Mouse (Mus musculus) intestine, embryonic 14.5 days (tissue): ENCODE measurements around the gene Fshr. TPM values are rescaled to one million over a fixed set of nuclear protein-coding genes. Genes with fewer than 3 reads are reported as not detected.

Experiments used
- ATAC-seq: fragments of 200-750 bp; cut with Nextera tagmentation; replicated peaks from 2 replicates; pipeline ENCODE4 v1.8.0; 2017; ENCODE audit warnings: low read depth, moderate number of reproducible peaks, moderate TSS enrichment, moderate library complexity; ENCODE audit not compliant: low FRiP score, low TSS enrichment
- DNase-seq: peaks from one replicate; pipeline ENCODE4 v3.0.0-alpha.2; 2018; ENCODE audit warnings: low spot score
- H3K27ac ChIP-seq: fragments of 300-500 bp; sonication (generic); 2 replicates; pipeline ENCODE4 v1.5.1; 2014; ENCODE audit warnings: low read depth, mild to moderate bottlenecking, control low read depth
- H3K27me3 ChIP-seq: fragments of 300-500 bp; sonication (generic); replicated peaks from 2 replicates; pipeline ENCODE4 v1.6.1; 2014; ENCODE audit warnings: low read length, control low read depth; ENCODE audit not compliant: control insufficient read depth, insufficient read depth
- H3K36me3 ChIP-seq: fragments of 300-500 bp; sonication (generic); 2 replicates; pipeline ENCODE4 v1.6.1; 2014; ENCODE audit warnings: low read length, control low read depth; ENCODE audit not compliant: control insufficient read depth, insufficient read depth
- H3K4me1 ChIP-seq: fragments of 300-500 bp; sonication (generic); replicated peaks from 2 replicates; pipeline ENCODE4 v1.6.1; 2014; ENCODE audit warnings: low read length, control low read depth, mixed read lengths; ENCODE audit not compliant: control insufficient read depth, insufficient read depth
- H3K4me2 ChIP-seq: fragments of 300-500 bp; sonication (generic); 2 replicates; pipeline ENCODE4 v1.6.1; 2014; ENCODE audit warnings: low read length
- H3K4me3 ChIP-seq: fragments of 300-500 bp; sonication (generic); 2 replicates; pipeline ENCODE4 v1.5.1; 2014; ENCODE audit warnings: low read depth, low read length, control low read depth, mixed read lengths
- H3K9ac ChIP-seq: fragments of 300-500 bp; sonication (generic); 2 replicates; pipeline ENCODE4 v1.6.1; 2014; ENCODE audit warnings: mild to moderate bottlenecking, low read length
- H3K9me3 ChIP-seq: fragments of 300-500 bp; sonication (generic); 2 replicates; pipeline ENCODE4 v1.6.1; 2016; ENCODE audit warnings: low read length, control low read depth; ENCODE audit not compliant: control insufficient read depth
- WGBS: fragments of 180-500 bp; shearing (Covaris S2); extraction: QIAGEN DNeasy Blood & Tissue Kit; methylation state at CpG from one replicate; pipeline ENCODE4 v1.1.7; 2014; 5-methylcytosine and 5-hydroxymethylcytosine counted together
- polyA plus RNA-seq: library from polyadenylated mRNA; unstranded; fragments of >200 nt; fragmentation: Nextera tagmentation; extraction: Ambion mirVana; gene quantifications from 2 replicates; pipeline ENCODE4 v1.2.1, GENCODE M21; 2014

The Fshr gene
- polyA plus RNA-seq, 1 experiment from 2014 or later: not detected

DNA sequence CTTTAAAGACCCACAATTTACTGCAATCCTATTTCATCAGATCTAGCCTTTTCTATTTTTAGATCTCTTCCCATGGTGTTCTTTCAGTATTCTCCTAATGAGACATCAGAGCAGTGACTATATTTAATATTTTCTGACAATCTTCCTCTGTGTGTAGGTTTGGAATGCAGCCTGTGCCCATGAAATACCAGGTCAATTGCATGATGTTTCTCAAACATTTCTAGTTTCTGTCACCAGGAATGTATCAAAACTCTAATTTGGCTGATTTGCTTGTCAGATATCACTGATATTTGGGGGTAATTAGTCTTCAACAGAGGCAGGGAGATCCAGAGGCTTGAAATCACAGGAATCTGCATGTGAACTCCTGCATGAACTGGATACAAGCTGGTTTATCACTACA lies 186.8 kb downstream of the Fshr start:
- DNase-seq (no peak), ATAC-seq (no peak)
- Histone ChIP-seq H3K4me3 (no peak overlapping the region), H3K4me1 (no peaks in the 10 kb centered on the region), H3K36me3 (no peaks in the 10 kb centered on the region), H3K9ac (no peak overlapping the region), H3K27me3 (no peaks in the 10 kb centered on the region), H3K9me3 (no peaks in the 10 kb centered on the region), H3K27ac (no peak overlapping the region), H3K4me2 (no peak overlapping the region)

DNA sequence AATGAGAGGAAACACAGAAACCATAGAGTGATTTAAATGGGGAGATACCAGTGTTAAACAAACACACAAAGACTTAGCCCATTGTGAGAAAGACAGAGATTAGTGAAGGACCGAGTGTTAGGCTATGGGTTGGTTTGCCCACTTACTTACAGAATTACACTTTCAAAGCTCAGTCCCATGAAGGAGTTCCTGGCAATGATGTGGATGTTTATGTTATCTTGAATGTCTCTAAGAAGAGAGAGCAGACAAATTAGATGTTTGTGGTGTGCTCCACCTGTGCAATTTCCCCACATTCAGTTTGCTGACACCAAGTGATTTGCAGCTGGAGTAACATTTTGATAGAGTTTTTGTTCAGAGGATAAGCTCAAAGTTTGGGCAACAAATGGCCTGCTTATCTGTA lies 191.4 kb downstream of the Fshr start:
- 72% methylated on average over 1 of the region's 1 CpGs for WGBS
- no peaks in the 10 kb centered on the region for H3K4me1 ChIP-seq
- H3K9me3 ChIP-seq: no peaks in the 10 kb centered on the region
- H3K27ac ChIP-seq: no peak overlapping the region
- no peaks in the 10 kb centered on the region for H3K36me3 ChIP-seq
- no peak overlapping the region for H3K4me2 ChIP-seq
- no peak for ATAC-seq
- no peak overlapping the region for H3K9ac ChIP-seq
- H3K4me3 ChIP-seq: no peak overlapping the region
- DNase-seq: no peak
- H3K27me3 ChIP-seq: no peaks in the 10 kb centered on the region

DNA sequence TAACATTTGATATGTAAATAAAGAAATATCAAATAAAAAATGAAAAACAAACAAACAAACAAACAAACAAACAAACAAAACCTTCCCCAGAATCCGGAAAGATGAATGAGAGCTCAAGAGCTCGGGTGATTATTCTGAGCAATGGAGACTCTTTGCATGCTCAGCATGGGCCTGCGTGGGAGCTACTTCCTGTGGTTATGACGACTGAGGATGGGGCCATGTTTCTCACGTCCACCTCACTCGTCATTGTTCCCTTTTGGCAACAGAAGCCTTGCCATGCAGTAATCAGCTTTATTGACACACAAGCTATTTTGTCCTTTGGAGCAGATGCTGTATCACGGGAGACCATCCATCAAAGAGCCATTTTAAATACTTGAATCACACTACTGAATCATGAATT lies 191.8 kb downstream of the Fshr start:
- Histone ChIP-seq H3K9ac (no peak overlapping the region), H3K4me1 (no peaks in the 10 kb centered on the region), H3K27ac (no peak overlapping the region), H3K36me3 (no peaks in the 10 kb centered on the region), H3K9me3 (no peaks in the 10 kb centered on the region), H3K4me3 (no peak overlapping the region), H3K4me2 (no peak overlapping the region), H3K27me3 (no peaks in the 10 kb centered on the region)
- DNase-seq: no peak
- ATAC-seq: no peak
- 86% methylated on average over 7 of the region's 7 CpGs for WGBS

DNA sequence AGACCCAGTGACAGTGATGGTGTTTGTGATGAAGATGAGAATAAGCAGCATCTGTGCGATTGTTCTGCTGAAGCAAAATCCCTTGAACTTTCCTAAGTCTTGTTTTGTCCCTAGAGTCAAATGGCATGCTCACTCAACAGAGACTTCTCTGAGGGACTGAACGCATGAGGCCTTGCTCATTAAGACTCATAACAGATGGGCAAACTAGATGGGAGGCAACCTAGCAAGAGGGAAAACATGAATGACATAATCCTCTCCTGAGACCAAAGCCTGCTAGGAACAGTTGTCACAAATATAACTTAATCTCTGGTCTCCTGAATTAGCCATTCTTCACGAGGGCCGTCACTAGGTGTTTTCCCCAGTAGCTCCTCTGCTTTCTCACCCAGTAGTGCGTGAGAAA lies 194.5 kb downstream of the Fshr start:
- H3K4me3 ChIP-seq: no peak overlapping the region

DNA sequence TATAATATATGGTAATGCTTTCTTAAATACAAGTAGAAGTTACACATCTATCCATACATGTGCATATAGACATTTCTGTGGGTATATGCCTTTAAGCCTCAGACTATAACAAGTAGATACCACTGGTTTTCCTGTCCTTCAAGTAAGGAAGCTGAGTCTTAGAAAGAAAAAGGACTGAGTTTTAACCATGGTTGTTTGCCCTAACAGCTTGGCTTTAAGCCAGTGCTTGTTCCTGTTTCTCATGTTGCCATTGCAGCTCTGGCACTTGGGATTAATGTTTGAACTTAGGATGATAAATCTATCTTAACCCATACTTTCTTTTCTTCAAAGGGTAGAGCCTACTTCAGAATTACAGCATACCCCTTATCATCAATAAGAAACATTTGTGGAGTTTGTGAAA lies 200.6 kb downstream of the Fshr start:
- Histone ChIP-seq H3K9me3 (no peaks in the 10 kb centered on the region), H3K36me3 (no peaks in the 10 kb centered on the region), H3K27ac (no peak overlapping the region), H3K27me3 (no peaks in the 10 kb centered on the region), H3K4me3 (no peak overlapping the region), H3K9ac (no peak overlapping the region), H3K4me1 (no peaks in the 10 kb centered on the region), H3K4me2 (no peak overlapping the region)
- DNase-seq (no peak), ATAC-seq (no peak)

More for the DNA sequence above, 194.5 kb downstream of the Fshr start:
- no peaks in the 10 kb centered on the region for H3K9me3 ChIP-seq
- no peaks in the 10 kb centered on the region for H3K4me1 ChIP-seq
- no peaks in the 10 kb centered on the region for H3K36me3 ChIP-seq
- H3K9ac ChIP-seq: no peak overlapping the region
- 77% methylated on average over 5 of the region's 5 CpGs for WGBS
- no peak overlapping the region for H3K27ac ChIP-seq
- no peaks in the 10 kb centered on the region for H3K27me3 ChIP-seq
- no peak overlapping the region for H3K4me2 ChIP-seq
- no peak for DNase-seq
- ATAC-seq: no peak

DNA sequence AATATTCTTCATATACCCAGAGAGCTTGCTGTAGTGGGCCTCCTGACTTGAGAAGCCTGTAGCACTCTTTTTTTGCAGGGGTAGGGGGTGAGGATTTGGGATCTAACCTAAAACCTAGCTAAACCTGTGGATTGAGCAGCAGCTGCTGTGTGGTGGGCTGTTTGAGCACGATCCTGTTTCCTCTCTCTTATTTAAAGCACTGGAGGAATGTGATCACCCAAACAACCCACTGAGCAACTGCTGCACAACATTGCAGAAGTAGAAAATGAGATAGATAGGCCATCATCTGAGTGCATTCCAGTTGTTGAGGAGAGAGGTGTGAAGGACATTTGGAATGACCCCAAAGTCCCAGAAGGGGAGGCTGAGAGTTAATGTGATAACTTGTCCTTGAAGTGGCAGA lies 202.2 kb downstream of the Fshr start:
- Histone ChIP-seq H3K4me3 (no peak overlapping the region), H3K4me1 (no peaks in the 10 kb centered on the region), H3K27me3 (no peaks in the 10 kb centered on the region), H3K4me2 (no peak overlapping the region), H3K27ac (no peak overlapping the region), H3K9ac (no peak overlapping the region), H3K9me3 (no peaks in the 10 kb centered on the region), H3K36me3 (no peaks in the 10 kb centered on the region)
- no peak for ATAC-seq
- 71% methylated on average over 1 of the region's 1 CpGs for WGBS
- no peak for DNase-seq

DNA sequence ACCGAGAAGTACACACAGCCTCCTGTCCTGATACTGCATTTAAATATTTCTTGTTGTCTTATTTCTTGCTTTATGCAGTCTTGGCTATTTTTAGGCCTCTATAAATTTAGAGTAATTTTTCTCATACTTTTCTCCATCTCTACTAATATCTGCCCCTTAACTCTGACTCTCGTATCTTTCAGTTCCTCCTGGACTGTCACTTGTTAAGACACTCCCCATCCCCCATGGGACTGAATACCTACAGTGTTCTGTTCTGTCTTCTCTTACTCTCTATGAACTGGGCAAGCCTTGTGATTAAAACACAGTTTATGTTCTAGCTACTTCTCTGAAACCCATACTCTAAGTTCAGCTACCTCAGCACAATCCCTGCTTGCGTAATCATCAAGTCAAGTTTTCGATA lies 209.2 kb downstream of the Fshr start:
- Histone ChIP-seq H3K4me3 (no peak overlapping the region), H3K4me1 (no peaks in the 10 kb centered on the region)
- 85% methylated on average over 4 of the region's 4 CpGs for WGBS

DNA sequence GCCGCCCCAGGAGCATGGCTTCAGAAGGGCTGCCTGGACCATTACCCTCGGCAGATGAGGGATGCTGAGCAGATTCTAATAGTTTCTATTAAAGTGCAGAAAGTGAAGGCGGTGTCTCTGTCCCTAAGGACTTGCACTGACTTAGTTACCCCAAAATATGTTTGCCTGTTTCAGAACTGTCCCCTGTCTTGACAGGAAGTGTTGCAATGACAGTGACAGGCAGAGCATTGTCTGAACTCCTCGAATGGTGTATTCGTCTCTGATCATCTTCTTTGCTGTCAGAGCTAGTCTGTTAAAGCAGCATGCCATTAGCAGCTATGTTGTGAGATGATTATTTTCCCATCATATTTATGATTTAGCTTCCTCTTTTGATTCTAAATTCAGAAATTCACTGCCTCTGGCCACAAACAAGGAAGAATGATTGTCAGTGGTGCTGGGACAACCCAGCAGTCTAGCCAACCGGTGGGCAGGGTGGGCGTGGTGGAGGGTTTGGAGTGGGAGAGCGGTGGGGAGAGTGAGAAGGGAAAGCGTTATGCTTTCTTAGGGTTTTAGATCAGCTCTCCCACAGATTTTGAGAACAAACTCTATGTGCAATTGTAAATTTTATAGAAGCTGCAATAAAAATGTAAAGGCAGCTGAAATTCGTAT lies 219.6 kb downstream of the Fshr start:
- Histone ChIP-seq H3K4me1 (no peaks in the 10 kb centered on the region), H3K27me3 (no peaks in the 10 kb centered on the region), H3K4me3 (no peak overlapping the region), H3K4me2 (no peak overlapping the region), H3K27ac (no peak overlapping the region), H3K36me3 (no peaks in the 10 kb centered on the region), H3K9ac (no peak overlapping the region), H3K9me3 (no peaks in the 10 kb centered on the region)
- DNase-seq (no peak), ATAC-seq (no peak)
- WGBS: 76% methylated on average over 10 of the region's 10 CpGs

More for the DNA sequence above, 209.2 kb downstream of the Fshr start:
- no peak overlapping the region for H3K27ac ChIP-seq
- DNase-seq (no peak), ATAC-seq (no peak)
- no peak overlapping the region for H3K9ac ChIP-seq
- no peaks in the 10 kb centered on the region for H3K27me3 ChIP-seq
- H3K9me3 ChIP-seq: no peaks in the 10 kb centered on the region
- H3K4me2 ChIP-seq: no peak overlapping the region
- H3K36me3 ChIP-seq: no peaks in the 10 kb centered on the region

DNA sequence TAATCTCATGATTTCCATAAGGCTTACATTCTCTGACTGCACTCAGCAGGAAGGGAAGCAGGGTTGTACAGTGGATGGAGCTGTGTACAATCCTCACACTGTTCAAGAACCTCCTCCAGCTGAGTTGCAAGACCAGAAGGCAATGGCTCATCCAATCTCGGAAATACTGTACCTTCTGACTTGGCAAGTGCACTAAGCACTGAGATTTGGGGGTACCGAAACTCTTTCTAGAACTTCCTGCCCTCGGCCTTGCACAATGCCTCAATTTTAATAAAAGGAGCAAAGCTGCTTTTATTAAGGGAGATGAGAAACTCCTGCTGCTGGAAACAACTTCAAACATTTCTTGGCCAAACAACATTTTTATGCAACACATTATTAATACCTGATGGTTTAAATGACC lies 225.9 kb downstream of the Fshr start:
- Histone ChIP-seq H3K9ac (no peak overlapping the region), H3K27ac (no peak overlapping the region), H3K27me3 (no peaks in the 10 kb centered on the region), H3K4me3 (no peak overlapping the region), H3K36me3 (no peaks in the 10 kb centered on the region), H3K4me1 (no peaks in the 10 kb centered on the region), H3K4me2 (no peak overlapping the region), H3K9me3 (no peaks in the 10 kb centered on the region)
- 86% methylated on average over 3 of the region's 3 CpGs for WGBS
- DNase-seq: no peak
- ATAC-seq: no peak
